Mouse (Mus musculus): ENCODE measurements around the gene A830005F24Rik.

The A830005F24Rik gene

GRCm38 (mm10) chr13:48545476-48546281 is 32.3 kb downstream of the A830005F24Rik start:
- peak; percentile 98 for DNase-seq

GRCm38 (mm10) chr13:48546330-48546917 is 33.1 kb downstream of the A830005F24Rik start:
- DNase-seq = peak; percentile 98

- no peak for DNase-seq
Observed at GRCm38 (mm10) chr13:48547623-48548022, 34.3 kb downstream of the A830005F24Rik start.

- no peak for DNase-seq
Observed at GRCm38 (mm10) chr13:48548296-48548695, 34.9 kb downstream of the A830005F24Rik start.

GRCm38 (mm10) chr13:48552181-48553090 is 39.1 kb downstream of the A830005F24Rik start:
- DNase-seq = no peak

GRCm38 (mm10) chr13:48553511-48553910 is 40.1 kb downstream of the A830005F24Rik start:
- DNase-seq = no peak

GRCm38 (mm10) chr13:48554552-48554951 is 41.2 kb downstream of the A830005F24Rik start:
- DNase-seq = no peak

- no peak for DNase-seq
Observed at GRCm38 (mm10) chr13:48555976-48556375, 42.6 kb downstream of the A830005F24Rik start.

GRCm38 (mm10) chr13:48561481-48561880 is 48.1 kb downstream of the A830005F24Rik start:
- no peak for DNase-seq

GRCm38 (mm10) chr13:48562336-48562735 is 49.0 kb downstream of the A830005F24Rik start:
- no peak for DNase-seq

Data from thymus, postnatal 14 days (tissue).